Mouse (Mus musculus) urinary bladder, postnatal 0 days (tissue): Measurements from ENCODE around the gene Rbpms2. TPM values are rescaled to one million over a fixed set of nuclear protein-coding genes. Genes with fewer than 3 reads are reported as not detected.

Experiments
- polyA plus RNA-seq: library from polyadenylated mRNA; unstranded; fragments of >200 nt; fragmentation: Nextera tagmentation; extraction: Ambion mirVana; gene quantifications from 2 replicates; pipeline ENCODE4 v1.2.1, GENCODE M21; 2015

Rbpms2 gene
- polyA plus RNA-seq = 136 and 143 TPM in 2 replicates

DNA sequence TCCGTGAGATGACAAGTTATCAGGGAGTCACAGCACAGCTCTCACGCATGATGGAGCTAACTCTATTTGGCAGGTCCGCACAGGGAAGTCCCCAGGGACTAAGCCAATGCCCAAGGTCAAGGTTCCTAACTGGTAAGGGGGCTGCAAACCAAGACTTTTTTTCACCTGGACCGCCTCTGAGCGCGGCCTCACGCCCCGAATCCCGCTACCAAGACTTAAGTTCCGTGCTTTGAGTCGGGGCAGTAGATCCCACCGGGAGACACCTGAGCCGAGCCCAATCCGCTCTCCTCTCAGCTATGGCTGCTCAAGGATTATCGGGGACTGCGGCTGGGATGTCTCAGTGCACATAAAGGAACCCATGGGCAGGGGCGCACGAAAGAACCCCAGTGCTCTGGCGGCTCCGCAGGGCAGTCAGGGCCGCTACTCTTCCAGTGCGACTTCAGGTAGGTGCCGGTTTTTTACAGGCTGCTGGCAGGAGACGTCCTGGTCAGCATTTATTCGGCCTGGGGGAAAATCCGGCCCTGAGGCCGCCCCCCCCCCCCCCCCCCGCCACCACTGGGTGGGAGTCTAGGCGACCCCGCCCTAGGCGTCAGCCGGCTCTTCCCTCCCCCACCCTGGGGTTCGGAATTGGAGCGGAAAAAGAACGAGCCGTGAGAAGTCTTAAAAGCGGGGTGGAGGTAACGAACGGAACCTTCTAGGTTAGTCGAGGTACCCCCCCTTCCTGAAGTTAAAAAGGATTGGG, at the start of gene Rbpms2:
Gene Rbpms2 (plus strand): TSS at position 624 of the 742 bp plus-strand sequence.

DNA sequence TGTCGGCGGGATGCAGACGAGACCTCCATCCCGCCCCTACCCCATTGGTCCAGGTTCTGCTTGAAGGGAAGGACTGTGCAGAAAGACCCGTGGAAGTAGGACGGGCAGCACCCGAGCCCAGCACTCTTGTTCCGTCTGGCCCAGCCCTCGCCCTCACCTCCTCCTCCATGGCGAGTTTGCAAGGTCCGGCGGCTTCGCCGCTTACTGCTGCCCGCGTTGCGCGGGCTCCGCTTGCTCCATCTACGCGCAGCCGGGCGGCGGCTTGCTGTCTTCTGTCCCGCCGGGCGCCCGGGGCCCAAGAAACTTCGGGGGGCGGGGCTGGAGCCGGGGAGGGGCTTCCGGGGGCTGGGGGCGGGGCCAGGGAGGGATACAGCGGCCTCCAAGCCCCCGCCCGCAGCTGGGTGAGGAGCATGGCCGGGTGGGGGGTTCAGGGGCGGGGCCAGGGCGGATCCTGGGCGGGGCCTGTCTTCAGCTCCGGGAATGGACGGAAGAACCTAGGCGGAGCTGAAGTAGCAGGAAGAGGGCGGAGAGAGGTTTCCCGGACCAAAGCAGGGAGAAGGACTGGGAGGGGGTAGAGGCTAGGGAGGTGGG, 49.6 kb upstream of the Rbpms2 start, which contains the start of gene Plekho2:
Gene Plekho2 (minus strand): TSS at position 260 of the 591 bp plus-strand sequence.

DNA sequence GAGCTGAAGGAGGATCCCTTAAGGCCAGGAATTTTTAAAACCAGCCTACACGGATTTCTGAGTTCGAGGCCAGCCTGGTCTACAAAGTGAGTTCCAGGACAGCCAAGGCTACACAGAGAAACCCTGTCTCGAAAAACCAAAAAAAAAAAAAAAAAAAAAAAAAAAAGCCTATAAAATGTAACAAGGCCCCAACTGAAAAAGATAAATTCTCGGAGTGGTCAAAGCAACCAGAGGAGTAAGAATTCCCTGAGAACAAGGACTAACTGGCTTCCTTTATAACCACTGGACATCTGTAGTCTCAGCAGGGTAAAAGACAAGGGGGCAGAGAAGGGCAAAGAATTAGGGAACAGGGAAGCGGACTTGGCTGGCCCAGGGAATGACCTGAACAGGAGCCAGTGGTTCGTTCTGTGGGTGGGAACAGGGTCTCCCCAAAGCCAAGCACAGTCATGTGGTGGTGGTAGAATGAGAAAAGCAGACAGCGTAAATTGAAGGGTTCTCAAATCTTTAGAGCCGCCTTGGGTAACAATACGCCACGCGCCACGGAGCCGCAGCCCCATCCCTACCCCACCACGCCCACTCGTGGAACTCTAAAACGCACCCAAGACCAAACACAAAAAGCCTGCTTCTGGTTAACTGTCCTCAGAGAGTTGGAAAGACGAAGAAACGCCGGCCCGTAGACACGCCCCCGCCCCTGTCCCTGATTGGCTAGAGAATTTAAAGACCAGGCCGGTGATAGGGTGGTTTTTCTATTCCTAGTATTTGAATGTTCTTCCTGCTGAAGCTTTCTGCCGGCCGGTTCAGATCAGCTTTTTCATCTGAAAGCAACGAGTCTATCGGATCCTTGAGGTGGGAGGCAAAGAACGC, 42.8 kb upstream of the Rbpms2 start, which contains the start of gene Pif1:
Gene Pif1 (plus strand): TSS at position 755 of the 864 bp plus-strand sequence.

DNA sequence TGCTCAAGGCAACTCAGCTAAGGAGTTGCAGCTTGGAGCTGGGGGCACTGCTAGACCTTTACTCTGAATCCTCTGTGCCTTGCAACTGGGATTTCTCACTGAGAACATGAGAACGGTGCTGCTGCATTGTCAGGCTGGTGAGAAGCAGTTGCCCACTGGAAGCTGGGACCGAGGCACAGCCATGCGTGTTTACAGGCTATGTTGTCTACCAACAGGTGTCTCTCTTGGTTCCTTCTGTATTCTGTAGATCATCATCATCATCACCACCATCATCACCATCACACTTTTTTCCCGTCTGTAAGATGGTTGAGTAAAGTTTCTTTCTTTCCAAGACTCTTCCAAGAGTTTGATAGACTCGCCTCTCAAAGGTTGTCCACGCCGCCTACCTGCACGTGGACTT, 38.3 kb downstream of the Rbpms2 start, which contains the start of gene Oaz2:
Gene Oaz2 (plus strand): TSS at position 301 of the 400 bp plus-strand sequence.

Other genes with a start within 250 kb of the Rbpms2 start
- 1.7 and 2.0 TPM in 2 replicates for gene Kbtbd13, start 238.0 kb upstream of the Rbpms2 start, polyA plus RNA-seq
- 10.1 and 11.0 TPM in 2 replicates for gene Rasl12, start 231.1 kb upstream of the Rbpms2 start, polyA plus RNA-seq
- not detected in 2 replicates for gene Slc51b, start 206.7 kb upstream of the Rbpms2 start, polyA plus RNA-seq
- 10.7 and 10.9 TPM in 2 replicates for gene Mtfmt, start 193.9 kb upstream of the Rbpms2 start, polyA plus RNA-seq
- 54.0 and 60.5 TPM in 2 replicates for gene Spg21, start 168.7 kb upstream of the Rbpms2 start, polyA plus RNA-seq
- 2.9 and 3.0 TPM in 2 replicates for gene Ankdd1a, start 109.5 kb upstream of the Rbpms2 start, polyA plus RNA-seq
- 36.9 and 37.9 TPM in 2 replicates for gene Plekho2, start 49.6 kb upstream of the Rbpms2 start, polyA plus RNA-seq
- gene Pif1, start 42.5 kb upstream of the Rbpms2 start, polyA plus RNA-seq = 1.9 and 3.0 TPM in 2 replicates
- 210 and 217 TPM in 2 replicates for gene Oaz2, start 38.4 kb downstream of the Rbpms2 start, polyA plus RNA-seq
- gene Zfp609, start 197.9 kb downstream of the Rbpms2 start, polyA plus RNA-seq = 2.9 TPM in 2 replicates